Mouse (Mus musculus): Measurements from ENCODE around the gene Tanc1. TPM values are rescaled to one million over a fixed set of nuclear protein-coding genes. Genes with fewer than 3 reads are reported as not detected.

Gene Tanc1
- total RNA-seq, 4 experiments from 2014 or later = 94.9 to 115 (median 106) TPM

GRCm38 (mm10) chr2:59679424-59680020 lies 67.7 kb downstream of the Tanc1 start:
- no peak for DNase-seq (ENCODE audit: low spot score in 2 of 2)

GRCm38 (mm10) chr2:59680736-59681135 lies 68.9 kb downstream of the Tanc1 start:
- no peak for DNase-seq (ENCODE audit: low spot score in 2 of 2)

- no peak for DNase-seq (ENCODE audit: low spot score in 2 of 2)
These were observed 69.3 kb downstream of the Tanc1 start for GRCm38 (mm10) chr2:59681181-59681580.

- no peak for DNase-seq (ENCODE audit: low spot score in 2 of 2)
These were observed 73.2 kb downstream of the Tanc1 start for GRCm38 (mm10) chr2:59684864-59685605.

- DNase-seq (ENCODE audit: low spot score in 2 of 2) = no peak
These were observed 73.7 kb downstream of the Tanc1 start for GRCm38 (mm10) chr2:59685606-59685950.

GRCm38 (mm10) chr2:59688261-59689104 lies 76.6 kb downstream of the Tanc1 start:
- DNase-seq (ENCODE audit: low spot score in 2 of 2) = no peak

GRCm38 (mm10) chr2:59691112-59691511 lies 79.3 kb downstream of the Tanc1 start:
- DNase-seq (ENCODE audit: low spot score in 2 of 2) = no peak

- DNase-seq (ENCODE audit: low spot score in 2 of 2) = no peak
These were observed 81.6 kb downstream of the Tanc1 start for GRCm38 (mm10) chr2:59693473-59693872.

- no peak for DNase-seq (ENCODE audit: low spot score in 2 of 2)
These were observed 85.3 kb downstream of the Tanc1 start for GRCm38 (mm10) chr2:59697123-59697522.

- no peak for DNase-seq (ENCODE audit: low spot score in 2 of 2)
These were observed 86.1 kb downstream of the Tanc1 start for GRCm38 (mm10) chr2:59697722-59698634.

GRCm38 (mm10) chr2:59698635-59699300 lies 86.9 kb downstream of the Tanc1 start:
- no peak for DNase-seq (ENCODE audit: low spot score in 2 of 2)

GRCm38 (mm10) chr2:59699893-59700292 lies 88.1 kb downstream of the Tanc1 start:
- DNase-seq (ENCODE audit: low spot score in 2 of 2) = no peak

GRCm38 (mm10) chr2:59705221-59705620 lies 93.4 kb downstream of the Tanc1 start:
- no peak for DNase-seq (ENCODE audit: low spot score in 2 of 2)

- DNase-seq (ENCODE audit: low spot score in 2 of 2) = no peak
These were observed 95.0 kb downstream of the Tanc1 start for GRCm38 (mm10) chr2:59706806-59707205.

GRCm38 (mm10) chr2:59707922-59708706 lies 96.3 kb downstream of the Tanc1 start:
- DNase-seq (ENCODE audit: low spot score in 2 of 2) = no peak

GRCm38 (mm10) chr2:59710771-59711170 lies 98.9 kb downstream of the Tanc1 start:
- DNase-seq (ENCODE audit: low spot score in 2 of 2) = no peak

- no peak for DNase-seq (ENCODE audit: low spot score in 2 of 2)
These were observed 100.2 kb downstream of the Tanc1 start for GRCm38 (mm10) chr2:59711992-59712391.

GRCm38 (mm10) chr2:59712484-59712883 lies 100.6 kb downstream of the Tanc1 start:
- no peak for DNase-seq (ENCODE audit: low spot score in 2 of 2)

GRCm38 (mm10) chr2:59713626-59714556 lies 102.0 kb downstream of the Tanc1 start:
- DNase-seq (ENCODE audit: low spot score in 2 of 2) = no peak

Measured in layer of hippocampus, adult 8-10 months (tissue).